Mouse (Mus musculus) liver, embryonic 14.5 days (tissue): ENCODE measurements around the gene Shld1.

Experiments used
- CTCF ChIP-seq: IDR thresholded peaks from 2 replicates; pipeline ENCODE4 v1.5.1; 2016; ENCODE audit warnings: antibody characterized with exemption, low read depth, control low read depth
- EP300 ChIP-seq: IDR thresholded peaks from 2 replicates; pipeline ENCODE4 v1.6.1; 2016; ENCODE audit warnings: antibody characterized with exemption, low read depth

- TF ChIP-seq CTCF (no peak), EP300 (no peak)
Observed at GRCm38 (mm10) chr2:132691731-132692130, 5.0 kb downstream of the Shld1 start.
